Mouse (Mus musculus): ENCODE measurements at regions not wholly inside any gene's neighbourhood (a gene's known extent, or its start where the extent isn't known, plus 50 kb on each side); places are given as distances from the start of the nearest gene placed in this dataset.

DNA sequence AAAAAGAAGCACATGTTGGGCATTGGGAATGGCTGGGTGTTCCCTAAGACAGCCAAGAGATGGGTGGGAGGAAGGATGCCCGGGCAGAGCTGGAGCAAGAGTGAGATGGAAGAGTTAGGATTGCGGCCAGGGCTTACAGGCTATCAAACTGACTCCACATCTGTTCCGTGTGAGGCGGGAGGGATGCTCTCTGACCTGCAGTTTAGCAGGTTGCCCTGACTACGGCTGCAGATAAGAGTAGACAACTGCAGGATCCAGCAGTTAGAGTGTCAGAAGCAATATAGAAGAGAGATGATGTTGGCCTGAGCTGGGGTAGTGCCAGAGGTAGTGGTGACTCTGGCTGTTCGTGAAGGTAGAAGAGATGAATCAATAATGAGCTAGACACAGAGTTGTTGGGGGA is 61.6 kb upstream of the Syt6 start:
- DNase-seq (ENCODE audit: low spot score in 2 of 2): no peak

GRCm38 (mm10) chr3:103514061-103514460 is 61.0 kb upstream of the Syt6 start:
- DNase-seq (ENCODE audit: low spot score in 2 of 2): no peak

DNA sequence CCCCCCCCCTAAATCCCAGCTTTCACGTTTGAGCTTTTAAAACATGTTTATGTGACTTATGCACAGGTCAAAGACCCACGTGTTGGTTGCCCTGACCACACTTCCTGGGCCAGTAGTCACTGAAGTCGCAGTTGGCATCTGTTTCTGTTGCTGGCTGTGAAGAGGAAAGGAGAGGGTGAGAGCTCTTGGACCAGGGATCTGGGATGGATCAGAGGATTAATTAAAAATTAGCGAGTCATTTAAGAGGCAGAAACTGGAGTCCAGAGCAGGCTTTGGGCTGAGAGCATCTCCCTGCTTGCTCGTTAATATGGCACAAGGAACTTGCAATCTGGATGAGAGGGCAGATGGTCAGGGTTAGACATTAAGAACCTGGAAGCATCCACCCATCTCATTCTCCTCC is 59.1 kb upstream of the Syt6 start:
- no peak for DNase-seq (ENCODE audit: low spot score in 2 of 2)

DNA sequence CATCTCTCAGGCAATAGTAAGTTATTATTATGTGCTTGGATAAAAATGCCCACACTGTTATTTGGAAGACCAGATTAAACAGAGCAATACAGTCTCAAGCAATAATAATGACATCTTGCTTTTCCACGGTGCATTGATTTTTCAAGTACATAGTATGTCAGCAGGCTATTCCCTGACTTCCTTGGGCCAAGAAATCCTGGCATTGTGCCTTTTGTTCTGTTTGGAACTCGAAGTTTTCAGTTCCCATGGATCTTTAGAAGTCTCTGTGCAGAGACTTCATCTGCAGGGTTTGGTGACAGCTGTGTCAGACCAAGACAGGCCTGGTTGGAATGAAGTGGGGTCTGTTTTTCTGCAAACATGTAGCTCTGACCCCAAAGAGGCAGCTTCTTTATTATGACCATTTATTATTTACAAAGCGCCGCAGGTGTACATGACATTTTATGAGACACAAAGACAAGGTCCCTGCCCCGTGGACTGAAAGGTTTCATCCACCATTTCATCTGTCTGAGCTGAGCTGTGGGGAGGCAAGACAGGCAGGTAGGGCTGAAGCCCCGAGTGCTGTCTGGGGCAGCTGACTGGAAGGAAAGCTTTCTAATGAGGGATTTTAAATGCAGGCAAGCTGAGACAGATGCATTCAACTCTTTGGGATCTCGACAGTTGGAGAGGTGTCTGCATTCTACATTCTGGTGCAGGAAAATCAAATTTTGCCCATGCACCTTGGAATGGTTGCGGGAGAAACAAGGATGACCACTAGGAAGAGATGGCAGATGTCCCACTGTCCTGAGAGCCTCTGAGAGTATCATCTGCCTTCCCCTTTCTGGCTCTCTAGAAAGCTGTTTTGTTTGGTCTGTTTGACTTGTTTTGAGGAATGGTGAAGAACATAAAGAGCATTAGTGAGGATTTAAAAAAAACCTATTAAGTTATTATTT is 57.4 kb upstream of the Syt6 start:
- no peak for DNase-seq (ENCODE audit: low spot score in 2 of 2)

DNA sequence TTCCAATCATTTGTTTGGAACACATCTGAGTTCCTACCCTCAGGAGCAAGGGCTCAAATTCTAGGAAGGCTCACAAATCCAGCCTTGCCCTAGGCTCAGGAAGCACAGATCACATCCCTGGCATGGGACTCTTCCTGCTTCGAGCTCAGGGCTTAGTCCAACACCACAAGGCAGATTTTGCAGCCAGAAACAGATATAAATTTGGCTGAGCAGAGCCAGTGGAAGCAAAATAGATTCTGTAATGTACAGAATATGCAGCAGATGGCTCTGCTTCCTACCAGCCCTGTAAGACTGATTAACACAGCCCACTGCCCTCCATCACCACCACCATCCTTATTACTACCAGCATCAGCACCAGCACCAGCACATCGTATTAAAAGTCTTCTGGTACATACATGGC is 56.4 kb upstream of the Syt6 start:
- DNase-seq (ENCODE audit: low spot score in 2 of 2): peak in 1 of 2 experiments; percentile 19

Data from left cerebral cortex, adult 18-20 months (tissue).